Mouse (Mus musculus) liver, embryonic 16.5 days (tissue): Measurements from ENCODE around the gene Hdhd5. TPM values are rescaled to one million over a fixed set of nuclear protein-coding genes. Genes with fewer than 3 reads are reported as not detected.
A peak's percentile ranks its signal among the peaks of the same experiment; 100 is the strongest.

Experiments used
- ATAC-seq: fragments of 200-750 bp; cut with Nextera tagmentation; 2 replicates; pipeline ENCODE4 v1.8.0; 2017; ENCODE audit warnings: low read depth, mild to moderate bottlenecking, moderate number of reproducible peaks, moderate library complexity
- H3K27ac ChIP-seq: fragments of 300-500 bp; sonication (generic); 2 replicates; pipeline ENCODE4 v1.5.1; 2014; ENCODE audit warnings: mild to moderate bottlenecking, low read length
- H3K27me3 ChIP-seq: fragments of 300-500 bp; sonication (generic); 2 replicates; pipeline ENCODE4 v1.6.1; 2014; ENCODE audit warnings: low read depth, low read length, mixed read lengths; ENCODE audit not compliant: control insufficient read depth, insufficient read depth
- H3K36me3 ChIP-seq: fragments of 300-500 bp; sonication (generic); 2 replicates; pipeline ENCODE4 v1.6.1; 2014; ENCODE audit warnings: mild to moderate bottlenecking; ENCODE audit not compliant: control insufficient read depth, insufficient read depth
- H3K4me1 ChIP-seq: fragments of 300-500 bp; sonication (generic); 2 replicates; pipeline ENCODE4 v1.6.1; 2014; ENCODE audit warnings: low read depth, low read length, mixed read lengths; ENCODE audit not compliant: control insufficient read depth
- H3K4me2 ChIP-seq: fragments of 300-500 bp; sonication (generic); 2 replicates; pipeline ENCODE4 v1.6.1; 2014; ENCODE audit warnings: low read depth, low read length, mixed read lengths
- H3K4me3 ChIP-seq: fragments of 300-500 bp; sonication (generic); 2 replicates; pipeline ENCODE4 v1.5.1; 2014; ENCODE audit warnings: low read depth, mild to moderate bottlenecking, low read length
- H3K9ac ChIP-seq: fragments of 300-500 bp; sonication (generic); 2 replicates; pipeline ENCODE4 v1.6.1; 2014; ENCODE audit warnings: low read depth, low read length
- H3K9me3 ChIP-seq: fragments of 300-500 bp; sonication (generic); replicated peaks from 2 replicates; pipeline ENCODE4 v1.6.1; 2016; ENCODE audit warnings: low read length; ENCODE audit not compliant: control insufficient read depth
- WGBS: fragments of 180-500 bp; shearing (Covaris S2); extraction: QIAGEN DNeasy Blood & Tissue Kit; methylation state at CpG from one replicate; pipeline ENCODE4 v1.1.7; 2014; ENCODE audit not compliant: insufficient replicate concordance; 5-methylcytosine and 5-hydroxymethylcytosine counted together
- polyA plus RNA-seq: library from polyadenylated mRNA; unstranded; fragments of >200 nt; fragmentation: Nextera tagmentation; extraction: Ambion mirVana; gene quantifications from 2 replicates; pipeline ENCODE4 v1.2.1, GENCODE M21; 2015

The Hdhd5 gene
- polyA plus RNA-seq, 1 experiment from 2014 or later = 9.5 TPM

- ATAC-seq = peak; percentile 20; the same call in 1 of the 2 replicates
- H3K9ac ChIP-seq = no peak overlapping the region
- peak overlapping the region; percentile 52 for H3K4me3 ChIP-seq
- 1% methylated on average over 95 of the region's 95 CpGs for WGBS
- no peaks in the 10 kb centered on the region for H3K36me3 ChIP-seq
- H3K27me3 ChIP-seq = peaks cover 55% of the 10 kb centered on the region
- H3K4me2 ChIP-seq = peak overlapping the region; percentile 68
- H3K4me1 ChIP-seq = peaks cover 19% of the 10 kb centered on the region
- H3K9me3 ChIP-seq = no peaks in the 10 kb centered on the region
- H3K27ac ChIP-seq = no peak overlapping the region
Measured at GRCm38 (mm10) chr6:120492499-120493373, 38.4 kb downstream of the Hdhd5 start.

- WGBS = 11% methylated on average over 22 of the region's 22 CpGs
- H3K4me2 ChIP-seq = peak overlapping the region; percentile 68; the same call in 1 of the 2 replicates
- H3K36me3 ChIP-seq = no peaks in the 10 kb centered on the region
- H3K9ac ChIP-seq = no peak overlapping the region
- H3K27ac ChIP-seq = no peak overlapping the region
- peaks cover 19% of the 10 kb centered on the region for H3K4me1 ChIP-seq
- peak overlapping the region; percentile 52; the same call in 1 of the 2 replicates for H3K4me3 ChIP-seq
- no peak for ATAC-seq
- no peaks in the 10 kb centered on the region for H3K9me3 ChIP-seq
- peaks cover 55% of the 10 kb centered on the region for H3K27me3 ChIP-seq
Measured at GRCm38 (mm10) chr6:120491862-120492498, 39.1 kb downstream of the Hdhd5 start.

- no peak overlapping the region for H3K9ac ChIP-seq
- H3K4me3 ChIP-seq = no peak overlapping the region
- no peaks in the 10 kb centered on the region for H3K9me3 ChIP-seq
- no peak overlapping the region for H3K4me2 ChIP-seq
- no peak overlapping the region for H3K27ac ChIP-seq
- peaks cover 51% of the 10 kb centered on the region for H3K27me3 ChIP-seq
- ATAC-seq = no peak
- 62% methylated on average over 7 of the region's 7 CpGs for WGBS
- H3K4me1 ChIP-seq = peaks cover 21% of the 10 kb centered on the region
- no peaks in the 10 kb centered on the region for H3K36me3 ChIP-seq
Measured at GRCm38 (mm10) chr6:120491064-120491463, 40.1 kb downstream of the Hdhd5 start.

- H3K9ac ChIP-seq = no peak overlapping the region
- no peaks in the 10 kb centered on the region for H3K9me3 ChIP-seq
- no peak overlapping the region for H3K27ac ChIP-seq
- H3K4me3 ChIP-seq = no peak overlapping the region
- H3K4me1 ChIP-seq = peaks cover 37% of the 10 kb centered on the region
- whole genome bisulfite sequencing = 44% methylated on average over 2 of the region's 2 CpGs
- no peak overlapping the region for H3K4me2 ChIP-seq
- peaks cover 40% of the 10 kb centered on the region for H3K27me3 ChIP-seq
- H3K36me3 ChIP-seq = no peaks in the 10 kb centered on the region
- ATAC-seq = no peak
Measured at GRCm38 (mm10) chr6:120489461-120489860, 41.7 kb downstream of the Hdhd5 start.

GRCm38 (mm10) chr6:120488647-120489046 is 42.5 kb downstream of the Hdhd5 start:
- Histone ChIP-seq H3K4me1 (peaks cover 38% of the 10 kb centered on the region), H3K36me3 (no peaks in the 10 kb centered on the region), H3K4me3 (no peak overlapping the region), H3K4me2 (no peak overlapping the region), H3K9me3 (no peaks in the 10 kb centered on the region), H3K27ac (no peak overlapping the region), H3K9ac (no peak overlapping the region), H3K27me3 (peaks cover 32% of the 10 kb centered on the region)
- no peak for ATAC-seq
- 25% methylated on average over 3 of the region's 3 CpGs for WGBS

GRCm38 (mm10) chr6:120486051-120486510 is 45.0 kb downstream of the Hdhd5 start:
- H3K4me1 ChIP-seq = peaks cover 27% of the 10 kb centered on the region
- 0 out of 2 replicates have a peak, but pooled peaks have one; percentile 16 for ATAC-seq
- WGBS = 28% methylated on average over 8 of the region's 8 CpGs

GRCm38 (mm10) chr6:120485038-120485437 is 46.1 kb downstream of the Hdhd5 start:
- H3K9me3 ChIP-seq = no peaks in the 10 kb centered on the region
- H3K4me2 ChIP-seq = no peak overlapping the region
- 21% methylated on average over 3 of the region's 3 CpGs for WGBS
- peaks cover 27% of the 10 kb centered on the region for H3K4me1 ChIP-seq
- H3K4me3 ChIP-seq = no peak overlapping the region
- H3K27me3 ChIP-seq = peaks cover under 1% of the 10 kb centered on the region
- H3K27ac ChIP-seq = no peak overlapping the region
- no peak overlapping the region for H3K9ac ChIP-seq
- ATAC-seq = peak; percentile 56
- peaks cover 17% of the 10 kb centered on the region for H3K36me3 ChIP-seq

More at GRCm38 (mm10) chr6:120486051-120486510, 45.0 kb downstream of the Hdhd5 start:
- no peaks in the 10 kb centered on the region for H3K9me3 ChIP-seq
- H3K27me3 ChIP-seq = peaks cover 6% of the 10 kb centered on the region
- H3K4me3 ChIP-seq = no peak overlapping the region
- peaks cover 10% of the 10 kb centered on the region for H3K36me3 ChIP-seq
- no peak overlapping the region for H3K9ac ChIP-seq
- H3K4me2 ChIP-seq = no peak overlapping the region
- no peak overlapping the region for H3K27ac ChIP-seq

GRCm38 (mm10) chr6:120483211-120483626 is 47.9 kb downstream of the Hdhd5 start:
- Histone ChIP-seq H3K4me3 (no peak overlapping the region), H3K9me3 (no peaks in the 10 kb centered on the region), H3K27me3 (no peaks in the 10 kb centered on the region), H3K9ac (no peak overlapping the region), H3K36me3 (peaks cover 17% of the 10 kb centered on the region), H3K4me1 (peaks cover 27% of the 10 kb centered on the region), H3K27ac (no peak overlapping the region), H3K4me2 (no peak overlapping the region)
- WGBS = 32% methylated on average over 8 of the region's 8 CpGs
- no peak for ATAC-seq

- Histone ChIP-seq H3K27me3 (no peaks in the 10 kb centered on the region), H3K4me3 (no peak overlapping the region), H3K9me3 (no peaks in the 10 kb centered on the region), H3K36me3 (peaks cover 17% of the 10 kb centered on the region), H3K27ac (no peak overlapping the region), H3K9ac (no peak overlapping the region), H3K4me2 (no peak overlapping the region), H3K4me1 (peaks cover 27% of the 10 kb centered on the region)
- WGBS = 44% methylated on average over 6 of the region's 6 CpGs
- ATAC-seq = no peak
Measured at GRCm38 (mm10) chr6:120482756-120483155, 48.4 kb downstream of the Hdhd5 start.
